23 mouse cellular contexts compared by ENCODE assay signal in genomic region chr2:172597056-172597455, GRCm38 (mm10). TPM values are rescaled to one million over a fixed set of nuclear protein-coding genes. Genes with fewer than 3 reads are reported as not detected.
"Had no signal": no experiment of that assay in that cellular context is flagged by ENCODE, and none has a peak within 500 bp of the region (broad histone marks: within the 10 kb centered on the region; RNA-seq: fewer than 3 reads in every experiment).

No protein-coding gene starts in this region.

- H3K36me3 ChIP-seq: kidney, embryonic 15.5 days; midbrain, embryonic 13.5 days; neural tube, embryonic 12.5 days; neural tube, embryonic 15.5 days; stomach, embryonic 15.5 days had no signal

- H3K4me3 ChIP-seq: kidney, embryonic 15.5 days; layer of hippocampus, adult 2 months; midbrain, embryonic 13.5 days; neural tube, embryonic 12.5 days; neural tube, embryonic 15.5 days; stomach, embryonic 15.5 days had no signal

- H3K9ac ChIP-seq: kidney, embryonic 15.5 days; liver, embryonic 14.5 days; liver, postnatal 0 days; lung, embryonic 14.5 days; midbrain, embryonic 13.5 days; neural tube, embryonic 12.5 days; neural tube, embryonic 15.5 days; stomach, embryonic 15.5 days had no signal

- H3K27ac ChIP-seq: kidney, embryonic 15.5 days; layer of hippocampus, adult 2 months; liver, embryonic 14.5 days; macrophage; midbrain, embryonic 13.5 days; neural tube, embryonic 12.5 days; neural tube, embryonic 15.5 days; stomach, embryonic 15.5 days had no signal

- H3K4me1 ChIP-seq: kidney, embryonic 15.5 days; midbrain, embryonic 13.5 days; neural tube, embryonic 12.5 days; neural tube, embryonic 15.5 days; stomach, embryonic 15.5 days had no signal

- H3K27me3 ChIP-seq: neural tube, embryonic 12.5 days; stomach, embryonic 15.5 days had no signal

- DNase-seq: kidney, adult 11 months; kidney, adult 8-10 months; kidney, postnatal 25 days; layer of hippocampus, adult 9-11 months; liver, postnatal 0 days; lung, embryonic 14.5 days; retina, postnatal 1 day; right cerebral cortex, postnatal 25 days; spleen, adult 18-20 months; thymus, adult 18-20 months; thymus, postnatal 36 days had no signal

- H3K9me3 ChIP-seq: kidney, embryonic 15.5 days; midbrain, embryonic 13.5 days; neural tube, embryonic 12.5 days; neural tube, embryonic 15.5 days; stomach, embryonic 15.5 days had no signal

- H3K4me2 ChIP-seq: kidney, embryonic 15.5 days; lung, embryonic 14.5 days; midbrain, embryonic 13.5 days; neural tube, embryonic 12.5 days; neural tube, embryonic 15.5 days; stomach, embryonic 15.5 days had no signal

- ATAC-seq: liver, postnatal 0 days; lung, postnatal 0 days; midbrain, embryonic 13.5 days had no signal

RNA-seq across cellular contexts. Expression of gene Tfap2c, which starts 47.7 kb away (rescaled TPM):
- polyA plus RNA-seq: large intestine, adult 2 months; liver, adult 2 months; liver, embryonic 14.5 days; liver, postnatal 0 days; lung, postnatal 0 days; macrophage; midbrain, postnatal 0 days had no signal
